Mouse (Mus musculus) NIH3T3 (cell line): ENCODE results near the gene Ptpn11.

Experiments used
- DNase-seq: peaks from one replicate; pipeline ENCODE4 v3.0.0-alpha.2; 2012; ENCODE audit warnings: low read depth

The Ptpn11 gene

GRCm38 (mm10) chr5:121125563-121125962 lies 65.6 kb downstream of the Ptpn11 start:
- no peak for DNase-seq

GRCm38 (mm10) chr5:121124208-121125185 lies 66.7 kb downstream of the Ptpn11 start:
- DNase-seq: no peak

GRCm38 (mm10) chr5:121123399-121123798 lies 67.8 kb downstream of the Ptpn11 start:
- DNase-seq: no peak

- DNase-seq: no peak
Measured at GRCm38 (mm10) chr5:121122577-121122976, 68.6 kb downstream of the Ptpn11 start.

GRCm38 (mm10) chr5:121122036-121122435 lies 69.2 kb downstream of the Ptpn11 start:
- DNase-seq: no peak

GRCm38 (mm10) chr5:121119331-121120034 lies 71.7 kb downstream of the Ptpn11 start:
- DNase-seq: peak; percentile 7

- no peak for DNase-seq
Measured at GRCm38 (mm10) chr5:121118345-121118744, 72.9 kb downstream of the Ptpn11 start.

GRCm38 (mm10) chr5:121116941-121117340 lies 74.3 kb downstream of the Ptpn11 start:
- DNase-seq: no peak

GRCm38 (mm10) chr5:121115391-121116157 lies 75.6 kb downstream of the Ptpn11 start:
- no peak for DNase-seq

GRCm38 (mm10) chr5:121114151-121114550 lies 77.0 kb downstream of the Ptpn11 start:
- DNase-seq: peak; percentile 13

GRCm38 (mm10) chr5:121112390-121112789 lies 78.8 kb downstream of the Ptpn11 start:
- DNase-seq: peak; percentile 22

- no peak for DNase-seq
Measured at GRCm38 (mm10) chr5:121111106-121111915, 79.9 kb downstream of the Ptpn11 start.

- no peak for DNase-seq
Measured at GRCm38 (mm10) chr5:121109185-121109584, 82.0 kb downstream of the Ptpn11 start.

GRCm38 (mm10) chr5:121106913-121107312 lies 84.3 kb downstream of the Ptpn11 start:
- DNase-seq: no peak

- no peak for DNase-seq
Measured at GRCm38 (mm10) chr5:121100886-121101580, 90.2 kb downstream of the Ptpn11 start.

GRCm38 (mm10) chr5:121100095-121100494 lies 91.1 kb downstream of the Ptpn11 start:
- DNase-seq: no peak

GRCm38 (mm10) chr5:121097970-121098369 lies 93.2 kb downstream of the Ptpn11 start:
- no peak for DNase-seq

GRCm38 (mm10) chr5:121096744-121097143 lies 94.5 kb downstream of the Ptpn11 start:
- DNase-seq: no peak

GRCm38 (mm10) chr5:121093281-121093680 lies 97.9 kb downstream of the Ptpn11 start:
- DNase-seq: no peak

GRCm38 (mm10) chr5:121089660-121090059 lies 101.5 kb downstream of the Ptpn11 start:
- no peak for DNase-seq

- DNase-seq: no peak
Measured at GRCm38 (mm10) chr5:121087733-121088132, 103.5 kb downstream of the Ptpn11 start.
